Mouse (Mus musculus): Measurements from ENCODE around the gene Plet1.
A peak's percentile ranks its signal among the peaks of the same experiment; 100 is the strongest.

Plet1 gene

GRCm38 (mm10) chr9:50494311-50494710 lies at the start of gene Plet1:
TSS of gene Plet1 (plus strand) at chr9:50494525.
- no peak for DNase-seq

- DNase-seq: peak; percentile 20 to 43
Measured at GRCm38 (mm10) chr9:50449048-50449447, 45.3 kb upstream of the Plet1 start.

GRCm38 (mm10) chr9:50451456-50452218 lies 42.7 kb upstream of the Plet1 start:
- DNase-seq: peak in 1 of 2 experiments; percentile 16

GRCm38 (mm10) chr9:50452303-50452775 lies 42.0 kb upstream of the Plet1 start:
- peak; percentile 87 to 93 for DNase-seq

- DNase-seq: no peak
Measured at GRCm38 (mm10) chr9:50457596-50457995, 36.7 kb upstream of the Plet1 start.

GRCm38 (mm10) chr9:50459537-50459936 lies 34.8 kb upstream of the Plet1 start:
- DNase-seq: no peak

GRCm38 (mm10) chr9:50462494-50463204 lies 31.7 kb upstream of the Plet1 start:
- peak; percentile 66 to 84 for DNase-seq

GRCm38 (mm10) chr9:50463205-50463508 lies 31.2 kb upstream of the Plet1 start:
- DNase-seq: no peak

GRCm38 (mm10) chr9:50470377-50471100 lies 23.8 kb upstream of the Plet1 start:
- peak in 1 of 2 experiments; percentile 30 for DNase-seq

- no peak for DNase-seq
Measured at GRCm38 (mm10) chr9:50471181-50471901, 23.0 kb upstream of the Plet1 start.

- no peak for DNase-seq
Measured at GRCm38 (mm10) chr9:50475318-50475717, 19.0 kb upstream of the Plet1 start.

GRCm38 (mm10) chr9:50475745-50476144 lies 18.6 kb upstream of the Plet1 start:
- no peak for DNase-seq

- no peak for DNase-seq
Measured at GRCm38 (mm10) chr9:50476651-50477050, 17.7 kb upstream of the Plet1 start.

- DNase-seq: no peak
Measured at GRCm38 (mm10) chr9:50477270-50477669, 17.1 kb upstream of the Plet1 start.

- peak; percentile 72 to 85 for DNase-seq
Measured at GRCm38 (mm10) chr9:50478826-50479225, 15.5 kb upstream of the Plet1 start.

GRCm38 (mm10) chr9:50479476-50479875 lies 14.8 kb upstream of the Plet1 start:
- DNase-seq: no peak

- peak in 1 of 2 experiments; percentile 37 for DNase-seq
Measured at GRCm38 (mm10) chr9:50482743-50483142, 11.6 kb upstream of the Plet1 start.

- no peak for DNase-seq
Measured at GRCm38 (mm10) chr9:50485521-50485920, 8.8 kb upstream of the Plet1 start.

- no peak for DNase-seq
Measured at GRCm38 (mm10) chr9:50490836-50491235, 3.5 kb upstream of the Plet1 start.

GRCm38 (mm10) chr9:50491531-50492045 lies 2.7 kb upstream of the Plet1 start:
- no peak for DNase-seq

- DNase-seq: no peak
Measured at GRCm38 (mm10) chr9:50493777-50494176, 548 bp upstream of the Plet1 start.

- peak in 1 of 2 experiments; percentile 51 for DNase-seq
Measured at GRCm38 (mm10) chr9:50495405-50496150, 1.3 kb downstream of the Plet1 start.

Measured in lung, postnatal 4 days (tissue).